Mouse (Mus musculus): ENCODE data around the gene Atp5d.

The Atp5d gene

DNA sequence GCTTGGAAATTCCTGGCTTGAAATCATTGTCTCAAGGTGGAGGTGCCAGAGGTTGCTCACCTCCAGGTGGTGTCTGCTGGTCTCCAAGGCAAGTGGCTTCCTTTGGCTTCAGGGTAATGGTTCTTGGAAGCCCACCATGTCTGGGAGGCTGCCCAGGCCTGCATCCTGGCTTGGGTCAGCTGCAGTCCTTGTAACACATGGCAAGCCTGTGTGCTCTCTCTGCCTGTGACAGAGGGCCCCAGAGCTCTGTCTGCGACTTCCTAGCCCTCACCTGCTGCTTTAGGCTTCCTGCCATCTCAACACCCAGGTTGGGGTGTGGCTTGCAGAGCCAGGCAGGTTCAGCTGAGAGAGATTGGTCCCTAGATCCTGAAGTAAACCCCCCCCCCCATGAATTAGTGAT, 20.7 kb upstream of the Atp5d start:
- no peak for DNase-seq

- DNase-seq: no peak
Measured at GRCm38 (mm10) chr10:80118552-80118951, 19.9 kb upstream of the Atp5d start.

GRCm38 (mm10) chr10:80120146-80120545, 18.3 kb upstream of the Atp5d start:
- no peak for DNase-seq

DNA sequence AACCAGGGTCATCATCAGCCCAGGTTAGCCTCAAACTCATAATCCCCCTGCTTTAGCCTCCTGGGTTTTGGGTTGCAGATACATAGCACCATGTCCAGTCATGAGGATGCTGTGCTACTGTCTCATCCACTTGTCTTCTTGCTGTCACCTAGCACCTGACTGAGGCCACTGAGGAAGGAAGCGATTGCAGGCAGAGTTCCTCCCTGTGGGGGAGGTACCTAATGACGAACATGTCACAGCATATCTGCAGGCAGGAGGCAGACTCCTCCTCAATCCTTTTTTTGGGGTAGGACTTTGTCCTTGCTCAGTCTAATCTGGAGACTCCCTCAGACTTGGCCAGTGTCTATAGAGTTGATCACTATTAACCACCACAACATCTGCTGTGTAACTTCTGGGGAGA, 16.8 kb upstream of the Atp5d start:
- DNase-seq: no peak

GRCm38 (mm10) chr10:80123932-80124562, 14.4 kb upstream of the Atp5d start:
- no peak for DNase-seq

- no peak for DNase-seq
Measured at GRCm38 (mm10) chr10:80127920-80128319, 10.5 kb upstream of the Atp5d start.

- DNase-seq: no peak
Measured at GRCm38 (mm10) chr10:80129846-80130245, 8.6 kb upstream of the Atp5d start.

GRCm38 (mm10) chr10:80130403-80131031, 7.9 kb upstream of the Atp5d start:
- peak; percentile 79 to 80 for DNase-seq

DNA sequence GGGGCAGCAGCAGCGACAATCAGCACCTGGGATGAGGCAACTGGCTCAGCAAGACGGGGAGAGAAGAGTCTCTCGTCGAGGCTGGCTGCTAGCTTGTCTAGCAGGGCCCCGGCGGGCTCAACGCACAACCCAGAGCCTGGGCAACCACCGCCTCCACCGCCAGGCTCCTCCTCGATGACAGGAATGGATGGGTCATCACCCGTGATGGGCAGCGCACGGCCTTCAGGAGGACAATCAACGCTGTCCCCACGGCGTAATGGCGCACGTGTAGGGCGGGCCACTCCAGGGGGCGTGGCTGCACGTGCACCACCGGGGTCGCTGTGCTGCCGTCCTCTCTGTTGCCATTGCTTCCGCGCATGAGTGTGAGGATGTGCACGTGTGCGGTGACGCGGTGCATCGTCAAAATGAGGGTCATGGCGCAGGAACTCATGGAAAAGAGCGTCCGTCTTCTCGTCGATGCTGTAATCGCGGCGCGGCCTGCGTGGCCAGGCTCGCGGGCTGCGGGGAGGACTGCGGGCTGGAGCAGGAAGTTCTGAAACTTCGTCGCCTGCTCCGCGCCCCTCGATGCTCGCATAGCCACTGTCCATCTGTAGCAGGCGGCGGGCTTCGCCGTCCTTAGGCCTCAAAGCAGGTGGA, 7.0 kb upstream of the Atp5d start:
- no peak for DNase-seq

DNA sequence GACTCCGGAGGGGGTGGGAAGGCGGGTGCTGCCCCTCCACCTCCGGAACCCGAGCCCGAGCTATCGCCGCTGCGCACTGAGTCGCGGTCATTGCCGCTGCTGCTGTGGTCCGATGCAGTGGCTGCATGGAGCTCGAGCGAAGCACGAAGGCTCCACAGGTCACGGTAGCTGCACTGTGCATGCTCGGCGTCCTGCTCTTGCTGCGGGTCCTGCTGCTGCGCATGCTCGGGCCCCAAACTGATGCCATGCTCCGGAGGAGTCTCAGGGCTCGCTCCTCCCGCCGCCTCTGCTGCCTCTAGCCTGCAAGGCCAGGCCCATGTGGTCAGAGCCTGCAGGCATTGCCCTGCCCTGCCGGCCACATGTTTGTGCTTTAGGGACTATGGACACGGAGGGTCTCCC, 6.5 kb upstream of the Atp5d start:
- no peak for DNase-seq

DNA sequence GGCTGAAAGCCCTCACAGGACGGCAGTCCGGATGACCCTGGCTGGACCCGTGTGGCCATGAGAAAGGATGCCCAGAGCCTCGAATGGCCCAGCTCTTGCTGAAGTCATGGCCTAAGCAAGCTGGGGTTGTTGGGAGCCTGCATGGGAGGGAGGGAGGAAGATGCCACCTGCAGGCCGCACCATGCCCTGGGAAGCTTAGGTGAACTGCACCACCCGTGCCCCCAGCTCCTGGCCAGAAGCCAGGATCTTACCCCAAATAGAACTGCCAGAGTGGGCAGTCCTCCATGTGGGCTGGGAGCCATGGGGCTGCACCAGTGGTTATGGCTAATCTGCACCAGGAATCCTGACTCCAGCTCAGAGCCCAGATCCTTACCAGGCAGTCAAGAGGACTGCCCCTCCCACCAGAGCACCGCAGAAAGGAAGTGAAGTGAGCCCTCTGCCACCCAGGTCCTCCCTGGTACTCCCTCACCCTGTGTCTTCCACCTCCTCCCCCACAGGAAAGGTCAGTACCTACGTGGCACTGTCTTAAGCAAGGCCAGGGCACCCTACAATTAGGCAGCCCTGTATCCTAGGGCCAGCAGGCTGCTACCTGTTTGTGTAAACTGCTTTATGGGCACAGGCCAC, 5.1 kb upstream of the Atp5d start:
- peak in 1 of 2 experiments; percentile 47 for DNase-seq

DNA sequence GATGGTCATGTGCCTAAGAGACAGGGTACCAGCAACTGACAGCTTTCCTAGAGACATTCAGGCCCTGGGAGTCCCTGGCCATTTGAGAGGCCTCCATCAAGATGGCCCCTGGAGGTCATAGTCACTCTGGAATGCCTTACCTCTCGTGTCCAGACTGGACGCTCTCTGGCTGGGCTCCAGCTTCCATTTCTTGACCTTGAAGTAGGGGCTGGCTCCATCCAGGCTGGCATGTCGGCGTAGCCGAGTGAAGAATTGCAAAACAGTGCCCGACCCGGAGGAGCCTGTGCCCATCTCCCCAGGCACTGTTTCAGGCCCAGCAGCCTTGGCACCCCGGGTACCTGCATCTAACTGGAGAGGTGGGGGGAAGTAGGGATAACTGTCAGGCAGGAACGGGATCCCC, 4.0 kb upstream of the Atp5d start:
- peak in 1 of 2 experiments; percentile 47 for DNase-seq

DNA sequence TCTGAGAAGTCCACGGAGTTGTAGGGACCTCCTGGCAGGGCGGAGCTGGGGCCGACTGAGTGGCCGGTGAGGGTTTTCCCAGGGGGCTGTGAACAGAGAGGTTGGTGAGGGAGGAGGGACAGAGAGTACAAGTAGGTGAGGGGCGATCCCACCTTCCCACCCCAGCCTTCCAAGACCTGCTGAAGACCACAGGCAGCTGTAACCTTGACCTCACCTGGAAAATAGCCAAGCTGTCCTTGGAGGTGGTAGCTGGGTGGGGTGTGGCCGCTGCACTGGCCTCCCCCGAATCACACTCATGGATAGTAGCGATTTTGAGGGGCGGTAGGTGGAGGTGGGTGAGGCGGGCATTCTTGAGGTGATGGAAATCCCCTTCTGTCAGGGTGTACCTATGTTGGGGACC, 3.3 kb upstream of the Atp5d start:
- DNase-seq: no peak

- no peak for DNase-seq
Measured at GRCm38 (mm10) chr10:80135641-80136040, 2.8 kb upstream of the Atp5d start.

GRCm38 (mm10) chr10:80136179-80136951, 2.1 kb upstream of the Atp5d start:
- no peak for DNase-seq

GRCm38 (mm10) chr10:80136952-80137625, 1.3 kb upstream of the Atp5d start:
- no peak for DNase-seq

- no peak for DNase-seq
Measured at GRCm38 (mm10) chr10:80137626-80138552, 543 bp upstream of the Atp5d start.

- DNase-seq: no peak
Measured at GRCm38 (mm10) chr10:80139439-80139775, 975 bp downstream of the Atp5d start.

DNA sequence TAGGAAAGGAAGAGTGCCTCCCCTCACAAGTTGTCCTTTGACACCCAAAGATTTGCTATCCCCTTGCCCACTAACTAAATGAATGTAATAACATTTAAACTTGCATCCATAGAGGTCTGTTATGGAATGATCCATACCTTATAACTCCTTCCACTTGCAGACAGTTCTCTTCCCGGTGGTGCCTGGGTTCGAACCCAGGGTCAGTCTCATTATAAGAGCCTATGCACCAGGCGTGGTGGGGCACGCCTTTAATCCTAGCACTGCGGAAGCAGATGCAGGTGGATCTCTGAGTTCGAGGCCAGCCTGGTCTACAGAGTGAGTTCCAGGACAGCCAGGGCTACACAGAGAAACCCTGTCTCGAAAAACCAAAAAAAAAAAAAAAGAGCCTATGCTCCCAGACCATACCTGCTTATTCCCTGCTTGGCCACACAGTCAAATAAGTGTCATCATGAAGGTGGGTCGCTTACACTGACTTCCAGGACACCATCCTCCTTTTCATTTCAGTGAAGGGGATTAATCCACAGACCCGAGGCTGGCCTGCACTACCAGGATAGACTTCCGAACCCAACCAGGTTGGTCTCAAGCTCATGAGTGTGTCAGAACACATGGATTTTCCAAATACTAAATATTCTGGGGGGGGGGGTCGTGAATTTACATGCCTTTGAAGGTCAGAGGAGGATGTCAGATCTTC, 1.7 kb downstream of the Atp5d start:
- no peak for DNase-seq

- DNase-seq: no peak
Measured at GRCm38 (mm10) chr10:80140666-80141035, 2.2 kb downstream of the Atp5d start, which contains the start of gene Cbarp. Gene Cbarp (minus strand): TSS chr10:80140835.

GRCm38 (mm10) chr10:80141243-80141642, 2.8 kb downstream of the Atp5d start:
- peak; percentile 95 to 97 for DNase-seq

Data from kidney, adult 8-10 months (tissue).